Mouse (Mus musculus): ENCODE results near the gene Clgn.

Clgn gene

GRCm38 (mm10) chr8:83389316-83390005, at the start of gene Clgn:
Gene Clgn, plus strand, starts transcription at chr8:83389867.
- DNase-seq, result peak; percentile 83 to 91

- DNase-seq, result no peak
Measured at GRCm38 (mm10) chr8:83342076-83342475, 47.6 kb upstream of the Clgn start.

DNA sequence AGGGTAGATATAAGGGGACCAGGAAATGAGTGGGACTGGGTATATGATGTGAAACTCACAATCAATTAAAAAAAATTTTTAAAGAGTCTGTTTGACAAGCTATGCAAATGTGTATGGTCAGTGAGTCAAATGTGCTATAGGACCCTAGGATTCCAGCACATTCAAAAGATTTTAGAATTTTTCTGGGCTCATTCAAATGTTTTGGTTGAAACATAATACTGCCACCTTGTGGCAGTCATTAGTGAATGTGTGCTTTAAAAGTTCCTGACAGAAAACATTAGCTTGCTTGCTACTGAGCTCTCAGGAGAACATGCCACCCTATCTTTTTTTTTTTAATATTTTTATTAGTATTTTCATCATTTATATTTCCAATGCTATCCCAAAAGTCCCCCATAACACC, 47.0 kb upstream of the Clgn start:
- DNase-seq, result peak in 1 of 2 experiments; percentile 9

DNA sequence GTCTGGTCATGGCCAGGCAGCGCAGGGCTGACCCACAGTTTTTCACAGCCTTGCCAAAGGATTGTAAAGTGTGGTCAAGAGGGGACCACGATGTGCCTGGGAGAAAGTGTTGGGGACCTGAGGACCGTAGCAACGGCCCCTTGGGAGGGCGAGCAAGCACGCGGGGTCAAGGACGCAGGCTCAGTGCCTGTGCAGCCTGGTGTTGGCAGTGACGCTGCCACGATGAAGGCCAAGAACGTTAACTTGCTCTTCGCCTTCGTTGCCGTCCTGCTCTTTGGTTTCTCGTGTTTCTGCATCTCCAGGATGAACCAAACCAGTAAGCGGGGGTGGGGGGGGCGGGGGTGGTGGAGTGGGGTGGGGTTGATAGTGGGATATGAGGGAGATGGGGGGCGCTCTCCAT, 41.4 kb upstream of the Clgn start, which contains the start of gene Mgat4d:
Mgat4d (plus strand) TSS at position 209 of the 400 bp plus-strand sequence.
- no peak for DNase-seq

DNA sequence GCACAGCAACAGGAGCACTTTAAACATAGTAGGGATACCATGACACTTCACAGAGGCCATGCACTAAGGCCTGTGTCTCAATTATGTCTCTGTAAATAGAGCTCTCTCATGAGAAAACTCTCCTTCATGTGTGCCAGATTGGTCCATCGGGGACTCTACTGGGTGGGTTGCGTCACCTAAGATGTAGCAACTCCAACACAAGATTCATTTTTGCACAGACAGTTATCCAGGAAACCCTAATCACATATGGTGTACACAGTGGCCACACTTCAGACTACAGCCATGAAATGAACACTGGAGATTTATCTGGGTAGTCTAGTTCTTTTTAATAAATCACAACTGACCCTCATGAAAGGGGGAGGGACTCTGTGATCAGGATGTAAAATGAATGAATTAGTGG, 38.4 kb upstream of the Clgn start:
- DNase-seq, result no peak

DNA sequence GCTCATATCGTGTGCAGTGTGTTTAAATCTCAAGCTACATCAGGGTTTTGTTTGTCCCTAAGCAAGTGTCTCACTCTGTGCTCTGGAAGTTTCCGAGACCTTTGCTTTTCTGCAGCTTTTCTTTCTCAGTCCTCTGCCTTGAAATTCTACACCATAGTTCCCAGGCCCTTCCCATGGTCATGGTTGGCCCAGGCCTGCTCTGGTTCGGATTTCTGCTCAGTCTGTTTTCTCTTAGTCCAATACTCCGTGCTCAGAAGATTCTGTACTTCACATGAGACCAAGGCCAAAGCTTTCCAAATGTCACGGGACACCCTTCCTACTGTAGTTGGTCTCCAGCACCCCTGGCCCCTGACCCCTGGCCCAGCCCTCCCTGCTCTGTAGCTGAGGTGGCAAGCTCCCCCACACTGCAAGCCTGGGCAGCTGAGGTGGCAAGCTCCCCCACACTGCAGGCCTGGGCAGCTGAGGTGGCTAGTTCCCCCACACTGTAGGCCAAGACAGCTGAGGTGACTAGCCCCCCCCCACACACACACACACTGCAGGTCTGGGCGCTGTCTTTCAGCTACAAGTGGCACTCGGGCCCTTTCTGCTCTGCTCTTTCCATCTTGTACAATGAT, 26.4 kb upstream of the Clgn start:
- DNase-seq, result no peak

GRCm38 (mm10) chr8:83377231-83377630, 12.4 kb upstream of the Clgn start:
- no peak for DNase-seq

DNA sequence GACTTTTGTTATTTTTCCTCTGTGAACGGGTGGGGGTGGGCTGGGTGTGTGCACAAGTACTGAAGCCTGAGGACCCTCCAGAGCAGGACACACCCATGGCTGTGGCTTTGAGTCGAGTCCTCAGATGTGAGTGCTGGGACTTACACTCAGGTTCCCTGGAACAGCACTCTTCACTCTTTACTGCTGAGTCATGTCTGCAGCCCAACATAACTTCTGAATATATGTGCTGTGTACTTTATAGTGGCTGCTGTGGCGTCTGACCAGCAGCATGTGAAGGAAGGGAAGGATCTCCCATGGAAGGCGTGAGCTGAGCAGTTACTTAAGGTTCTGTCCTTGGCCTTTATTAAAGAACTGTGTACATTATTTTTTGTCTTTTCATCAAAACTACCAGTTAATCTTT, 9.5 kb upstream of the Clgn start:
- DNase-seq, result no peak

DNA sequence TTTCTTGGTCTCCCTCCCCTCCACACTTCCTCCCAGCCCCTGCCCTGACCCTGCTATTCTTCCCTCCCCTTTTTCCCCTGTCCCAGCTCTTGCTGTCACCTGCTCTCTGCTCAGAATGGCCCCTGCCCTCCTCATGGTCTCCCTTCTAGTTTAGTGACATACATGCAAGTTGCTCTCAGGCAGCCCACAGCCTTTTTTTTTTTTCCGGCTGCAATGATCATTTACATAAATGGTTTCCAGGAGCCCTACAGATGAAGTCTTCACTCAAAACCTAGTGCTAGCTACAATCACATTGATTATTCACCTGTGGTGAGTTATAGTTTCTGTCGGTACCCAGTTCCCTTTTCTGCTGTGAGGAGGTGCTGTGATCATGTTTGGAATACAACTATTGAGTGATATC, 8.7 kb upstream of the Clgn start:
- DNase-seq, result no peak

GRCm38 (mm10) chr8:83382850-83383249, 6.8 kb upstream of the Clgn start:
- DNase-seq, result no peak

DNA sequence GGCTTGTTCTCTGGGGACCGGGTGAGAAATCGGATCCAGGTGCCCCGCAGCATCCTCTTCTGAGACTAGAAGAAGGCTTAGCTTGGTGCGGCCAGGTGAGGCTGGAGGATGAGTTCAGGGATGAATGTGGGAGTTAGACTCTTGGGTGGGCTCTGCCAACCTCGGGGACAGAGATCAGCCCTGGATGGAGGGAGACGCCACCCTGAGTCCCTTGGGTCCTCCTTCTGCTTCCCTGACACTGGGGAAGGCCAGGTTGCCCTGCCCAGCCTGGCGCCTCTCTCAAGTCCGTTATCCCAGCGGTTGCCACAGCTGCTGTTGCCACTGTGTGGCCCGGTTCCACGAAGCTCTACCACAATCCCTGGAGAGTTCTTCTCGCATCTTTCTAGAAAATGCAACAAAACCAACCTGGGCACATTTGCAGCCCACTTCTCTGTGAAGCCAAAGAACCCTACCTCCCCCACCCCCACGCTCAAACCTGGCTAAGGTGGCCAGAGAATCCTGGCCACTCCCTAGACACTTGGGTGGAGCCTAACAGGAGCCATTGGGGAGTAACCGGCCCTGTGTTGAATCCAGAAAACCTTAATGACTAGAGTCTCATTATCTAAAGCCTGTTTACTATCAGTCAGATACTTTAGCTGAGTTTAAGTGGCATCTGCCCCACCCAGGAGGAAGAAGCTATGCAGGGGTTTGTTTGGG, 487 bp downstream of the Clgn start:
- peak in 1 of 2 experiments; percentile 18 for DNase-seq

DNA sequence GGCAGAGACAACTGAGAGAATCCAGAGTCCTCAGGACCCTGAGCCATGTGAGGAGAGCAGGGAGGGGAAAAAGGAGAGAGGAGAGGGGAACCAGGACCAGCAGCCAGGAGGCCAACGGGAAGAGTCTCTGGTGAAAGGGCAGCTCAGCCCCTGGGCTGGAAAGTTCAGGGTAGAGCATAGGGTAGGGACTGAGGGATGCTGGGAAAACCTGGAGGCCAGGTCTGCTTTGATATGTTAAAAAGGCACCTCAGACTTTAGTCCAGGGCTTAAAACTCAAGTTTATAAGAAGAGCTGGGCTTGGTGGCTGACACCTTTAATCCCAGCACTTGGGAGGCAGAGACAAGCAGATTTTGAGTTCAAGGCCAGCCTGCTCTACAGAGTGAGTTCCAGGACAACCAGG, 2.9 kb downstream of the Clgn start:
- DNase-seq, result no peak

DNA sequence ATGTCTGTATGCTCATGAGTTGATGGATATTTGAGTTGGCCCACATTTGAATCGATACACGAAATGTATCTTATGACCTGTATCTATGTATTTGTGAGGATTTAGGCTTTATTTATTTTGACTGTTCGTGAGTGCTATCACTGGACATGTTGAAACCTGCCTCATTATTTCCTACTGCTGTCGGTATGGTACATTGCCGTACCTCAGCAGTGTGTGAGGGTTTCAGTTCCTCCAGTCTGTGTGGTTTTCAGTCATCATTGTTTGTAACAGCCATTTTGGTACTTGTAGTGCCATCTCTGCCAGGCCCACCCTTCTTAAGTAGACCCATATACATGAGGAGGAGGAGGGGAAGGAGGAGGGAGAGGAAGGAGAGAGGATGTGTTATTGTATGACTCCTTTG, 4.7 kb downstream of the Clgn start:
- no peak for DNase-seq

- no peak for DNase-seq
Measured at GRCm38 (mm10) chr8:83396680-83397079, 7.0 kb downstream of the Clgn start.

- no peak for DNase-seq
Measured at GRCm38 (mm10) chr8:83397726-83398125, 8.1 kb downstream of the Clgn start.

DNA sequence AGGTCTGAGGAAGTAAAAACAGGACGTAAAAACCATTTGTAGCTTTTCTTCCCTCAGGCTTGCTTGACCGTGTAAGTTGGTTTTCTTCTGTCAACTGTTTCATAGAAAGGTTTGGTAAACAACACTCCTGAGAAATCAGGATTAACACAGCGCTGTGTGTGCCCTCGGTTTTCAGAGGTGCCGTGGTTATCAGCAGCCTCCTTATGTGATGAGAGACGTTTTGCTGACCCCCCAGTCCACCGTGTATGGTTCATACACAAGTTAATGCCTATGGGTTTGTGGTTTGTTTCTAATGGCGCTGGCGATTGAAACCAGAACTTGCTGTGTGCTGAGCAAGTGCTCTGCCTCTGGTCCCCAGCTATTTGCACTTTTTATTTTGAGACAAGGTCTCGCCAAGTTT, 15.9 kb downstream of the Clgn start:
- DNase-seq, result no peak

DNA sequence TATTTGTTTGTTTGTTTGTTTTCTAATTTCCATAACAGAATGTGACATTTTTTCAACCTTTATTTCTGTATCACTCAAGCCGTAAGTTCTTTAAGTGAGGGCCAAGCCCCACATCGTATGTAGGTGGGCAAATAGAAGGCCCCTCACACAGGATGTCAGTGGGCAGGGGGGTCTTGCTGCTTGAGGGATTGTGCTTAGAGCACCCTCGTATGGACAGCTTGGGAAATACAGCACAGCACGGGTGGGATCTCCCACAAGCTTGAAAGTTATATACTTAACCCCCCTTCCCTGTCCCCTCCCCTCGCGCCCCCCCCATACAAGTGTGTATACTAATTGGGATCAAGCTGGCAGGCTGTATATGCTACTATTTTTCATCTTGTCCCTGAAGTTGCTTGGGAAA, 17.2 kb downstream of the Clgn start:
- no peak for DNase-seq

- no peak for DNase-seq
Measured at GRCm38 (mm10) chr8:83408496-83408895, 18.8 kb downstream of the Clgn start.

- no peak for DNase-seq
Measured at GRCm38 (mm10) chr8:83416878-83417277, 27.2 kb downstream of the Clgn start.

- DNase-seq, result no peak
Measured at GRCm38 (mm10) chr8:83417970-83418369, 28.3 kb downstream of the Clgn start.

DNA sequence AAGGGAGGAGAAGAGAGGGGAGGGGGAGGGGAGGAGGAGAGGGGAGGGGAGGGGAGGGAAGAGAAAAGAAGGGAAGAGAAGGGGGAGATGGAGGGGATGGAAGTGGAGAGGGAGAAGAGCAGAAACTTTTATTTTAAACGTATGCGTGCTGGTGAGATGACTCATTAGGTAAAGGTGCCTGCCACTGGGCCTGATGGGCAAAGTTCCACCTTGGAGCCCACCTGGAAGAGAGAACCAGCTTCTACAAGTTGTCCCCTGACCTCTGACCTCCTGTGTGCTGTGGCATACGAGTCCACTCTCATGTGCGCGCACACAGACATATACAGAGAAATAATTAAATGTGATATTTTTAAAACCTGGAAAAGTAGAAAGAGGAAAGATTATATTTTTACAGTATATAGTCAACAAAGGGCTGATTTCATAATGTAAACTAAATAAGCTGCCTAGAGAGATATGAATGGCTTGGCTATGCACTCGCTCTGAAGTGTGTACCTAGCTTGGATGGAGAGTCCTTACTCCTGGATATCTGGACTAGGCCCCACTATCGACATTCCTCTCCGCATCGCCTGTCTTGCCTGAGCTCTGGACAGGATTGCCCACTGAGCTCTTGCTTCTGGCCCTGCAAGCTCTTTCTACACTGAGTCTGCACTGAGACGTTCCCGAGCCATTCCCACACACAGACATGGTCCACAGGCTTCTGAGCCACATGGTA, 29.3 kb downstream of the Clgn start:
- DNase-seq, result no peak

- DNase-seq, result no peak
Measured at GRCm38 (mm10) chr8:83421354-83421753, 31.7 kb downstream of the Clgn start.

DNA sequence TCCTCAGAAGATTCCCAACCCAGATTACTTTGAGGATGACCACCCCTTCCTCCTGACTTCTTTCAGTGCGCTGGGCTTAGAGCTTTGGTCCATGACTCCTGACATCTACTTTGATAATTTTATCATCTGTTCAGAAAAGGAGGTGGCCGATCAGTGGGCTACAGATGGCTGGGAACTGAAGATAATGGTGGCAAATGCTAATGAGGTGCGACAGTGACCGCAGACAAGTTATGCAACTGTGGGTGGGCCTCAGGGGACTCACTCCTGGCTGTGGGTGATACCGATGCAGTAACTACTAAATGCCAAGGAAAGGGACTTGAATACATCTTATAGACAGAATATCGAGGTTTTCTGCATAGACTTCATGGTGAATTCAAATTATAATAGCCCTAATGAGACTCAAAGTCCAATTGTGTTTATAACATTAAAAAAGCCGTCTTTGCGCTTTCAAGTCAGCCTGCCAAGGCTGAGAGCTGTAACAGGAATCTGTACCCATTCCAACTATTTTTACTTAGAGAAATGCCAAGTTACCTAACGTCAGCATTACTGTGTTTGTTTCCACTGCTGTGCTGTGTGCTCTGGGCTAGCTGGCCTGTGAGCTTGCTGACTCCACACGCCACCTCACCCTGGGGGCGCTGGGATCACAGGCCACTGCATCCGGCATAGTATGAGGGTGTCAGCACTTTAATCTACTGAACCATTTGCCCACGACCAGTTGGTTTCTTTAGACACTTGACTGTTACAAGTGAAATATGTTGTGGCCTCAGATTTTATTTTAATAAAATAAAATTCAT, 33.6 kb downstream of the Clgn start:
- no peak for DNase-seq

Data from cerebellum, adult 18-20 months (tissue).